Mouse (Mus musculus) left cerebral cortex, postnatal 36 days (tissue): Measurements from ENCODE around the gene Zfp276. TPM values are rescaled to one million over a fixed set of nuclear protein-coding genes. Genes with fewer than 3 reads are reported as not detected.
"Not testable (repeated sequence)": the region's sequence is repeated elsewhere in the genome, so short reads cannot be mapped to it uniquely, and the experiment has no call there.

Experiments used
- DNase-seq, 2 experiments: peaks; one replicate each; pipeline ENCODE4 v3.0.0; 2021 to 2022; ENCODE audit warnings: low spot score in 2 of 2, mixed read lengths in 1 of 2
- intact Hi-C: fragments of 180-260 bp; cut with DNase I; formaldehyde crosslinking; loops from one replicate; pipeline ENCODE4 v1.15.1; 2025
- total RNA-seq, 2 experiments: library from RNA; stranded (reverse); gene quantifications; 2 replicates each; pipeline ENCODE4 v1.2.3; 2021

Gene Zfp276
- total RNA-seq, 2 experiments from 2014 or later, result 19.2 to 24.8 TPM

DNA sequence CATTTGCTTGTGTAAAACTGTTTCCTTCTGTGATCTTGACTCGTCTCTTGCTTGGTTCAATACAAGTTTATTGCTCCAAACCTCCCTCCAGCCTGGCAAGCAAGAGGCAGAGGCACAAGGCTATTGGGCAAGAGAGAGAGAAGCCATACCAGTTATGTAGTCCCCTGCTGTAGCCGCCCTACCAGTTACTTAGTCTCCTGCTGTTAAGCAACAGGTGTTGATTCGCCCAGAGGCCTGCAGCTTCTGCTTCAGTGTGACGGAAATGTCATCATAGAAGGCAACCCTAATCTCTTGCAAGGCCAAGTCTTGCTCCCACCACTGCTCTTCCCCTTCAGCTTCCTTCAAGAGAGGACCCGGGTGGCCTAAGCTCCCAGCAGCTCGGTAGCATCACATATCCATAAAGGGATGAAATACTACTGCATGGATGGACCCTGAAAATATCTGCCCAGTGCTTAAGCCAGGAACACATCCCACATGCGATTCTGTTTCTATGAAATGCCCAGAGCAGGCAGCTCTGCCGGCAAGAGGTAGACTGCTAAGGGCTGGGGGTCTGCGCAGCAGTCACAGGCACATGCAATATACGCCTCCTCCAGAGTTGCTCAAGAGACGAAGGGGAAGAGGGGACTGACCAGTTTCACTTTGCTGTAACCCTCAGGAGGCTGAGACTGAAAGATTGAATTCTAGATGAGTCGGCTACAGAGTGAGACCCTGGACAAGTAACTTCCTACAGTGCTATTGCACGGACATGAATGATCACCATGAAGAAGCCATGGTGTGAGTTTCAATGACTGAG, 26.5 kb downstream of the Zfp276 start:
- intact Hi-C loops, result no loop called here
- no peak for DNase-seq

GRCm38 (mm10) chr8:123282994-123283393, 29.0 kb downstream of the Zfp276 start:
- intact Hi-C loops, DNase-seq: not testable (repeated sequence)

GRCm38 (mm10) chr8:123283991-123284390, 30.0 kb downstream of the Zfp276 start:
- no peak for DNase-seq
- intact Hi-C loops, result no loop called here

GRCm38 (mm10) chr8:123284493-123284892, 30.5 kb downstream of the Zfp276 start:
- intact Hi-C loops, result no loop called here
- no peak for DNase-seq

DNA sequence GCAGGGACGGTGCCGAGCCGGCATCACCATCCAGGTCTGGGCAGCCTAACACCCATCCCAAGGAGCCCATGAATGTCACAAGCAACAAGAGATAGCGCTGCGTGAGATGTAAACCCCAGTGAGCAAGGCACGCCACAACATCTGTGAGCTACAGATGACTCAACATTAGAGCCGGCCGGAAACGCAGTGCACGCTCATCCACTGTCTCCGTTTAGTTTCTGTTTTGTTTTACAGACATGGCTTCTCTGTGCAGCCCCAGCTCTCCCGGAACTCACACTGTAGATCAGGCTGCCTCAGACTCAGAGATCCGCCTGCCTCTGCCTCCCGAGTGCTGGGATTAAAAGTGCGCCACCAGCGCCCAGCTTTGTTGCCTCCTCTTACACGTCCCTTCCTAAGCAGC, 33.4 kb downstream of the Zfp276 start:
- no peak for DNase-seq
- intact Hi-C loops, result no loop called here

DNA sequence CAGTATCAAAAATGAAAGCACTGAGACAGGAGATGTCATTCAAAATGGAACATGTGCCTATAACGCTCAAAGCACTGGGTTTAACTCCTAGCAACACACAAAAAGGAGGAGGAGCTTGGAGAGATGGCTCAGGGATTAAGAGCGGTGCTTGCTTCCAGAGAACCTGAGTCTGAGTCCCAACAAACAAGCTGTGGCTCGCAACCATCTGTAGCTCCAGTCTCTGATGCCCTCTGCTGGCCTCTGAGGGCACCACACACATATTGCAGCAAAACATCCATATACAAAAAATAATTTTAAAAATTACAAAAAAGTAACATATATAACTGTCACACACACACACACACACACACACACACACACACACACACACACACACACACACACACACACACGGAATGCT, 36.2 kb downstream of the Zfp276 start:
- DNase-seq, result peak in 1 of 2 experiments; percentile 22
- intact Hi-C loops, result no loop called here

GRCm38 (mm10) chr8:123290679-123291078, 36.7 kb downstream of the Zfp276 start:
- no peak for DNase-seq
- intact Hi-C loops, result no loop called here

DNA sequence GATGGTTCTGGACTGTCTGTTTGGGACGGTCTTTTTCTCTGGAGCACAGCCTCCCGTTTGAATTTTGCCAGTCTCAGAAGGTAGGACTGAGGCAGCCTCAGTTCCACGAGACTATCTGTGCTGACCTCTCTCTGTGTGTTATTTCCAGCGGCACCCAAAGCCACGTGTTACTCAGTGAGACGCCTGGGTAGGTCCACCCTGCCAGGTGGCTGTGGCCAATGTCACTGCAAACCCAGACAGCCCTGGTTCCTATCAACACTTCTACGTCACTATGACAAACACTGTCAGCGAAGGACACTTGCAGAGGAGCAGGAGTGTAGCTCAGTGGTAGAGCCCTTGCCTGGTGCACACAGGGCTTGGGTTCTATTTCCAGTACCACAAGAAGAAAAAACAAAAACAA, 37.7 kb downstream of the Zfp276 start:
- no peak for DNase-seq
- intact Hi-C loops, result no loop called here

- DNase-seq, result no peak
- intact Hi-C loops, result no loop called here
These were observed 38.3 kb downstream of the Zfp276 start for GRCm38 (mm10) chr8:123292281-123292680.

GRCm38 (mm10) chr8:123292785-123293184, 38.8 kb downstream of the Zfp276 start:
- intact Hi-C loops, result no loop called here
- no peak for DNase-seq

DNA sequence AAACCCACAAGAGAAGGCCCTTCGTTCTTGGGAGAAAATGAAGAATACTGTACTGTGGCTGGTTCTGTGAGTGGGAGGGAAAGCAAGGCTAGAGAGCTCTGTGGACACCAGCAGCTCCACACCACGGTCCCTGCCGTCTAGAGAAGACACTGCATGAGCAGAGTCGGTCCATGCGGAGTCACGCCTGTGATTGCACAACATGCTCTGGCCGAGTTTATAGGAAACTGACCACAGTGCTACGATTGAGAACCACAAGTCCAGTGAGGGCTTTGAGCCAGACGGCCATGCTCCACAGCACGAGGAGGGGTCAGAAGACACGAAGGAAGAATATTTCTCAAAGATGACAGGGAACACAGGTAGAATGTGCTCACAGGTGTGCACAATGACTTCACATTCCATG, 44.3 kb downstream of the Zfp276 start:
- DNase-seq, result no peak
- intact Hi-C loops, result no loop called here

DNA sequence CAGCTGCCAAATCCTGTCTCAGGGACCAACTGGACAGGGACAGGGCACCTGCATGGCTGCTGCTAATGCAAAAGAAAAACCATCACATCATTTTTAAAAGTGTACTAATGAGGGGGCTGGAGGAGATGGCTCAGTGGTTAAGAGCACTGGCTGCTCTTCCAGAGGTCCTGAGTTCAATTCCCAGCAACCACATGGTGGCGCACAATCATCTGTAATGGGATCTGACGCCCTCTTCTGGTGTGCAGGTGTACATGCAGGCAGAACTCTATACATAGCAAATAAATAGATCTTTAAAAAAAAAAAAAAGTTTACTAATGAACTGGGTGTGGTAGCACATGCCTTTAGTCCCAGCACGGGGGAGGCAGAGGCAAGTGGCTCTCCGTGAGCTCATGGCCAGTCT, 54.7 kb downstream of the Zfp276 start:
- DNase-seq, result no peak
- intact Hi-C loops, result no loop called here

- intact Hi-C loops, result loop anchor here (2.0 kb wide), 1 partner anchor 35 kb away; no protein-coding TSS in a partner anchor
- DNase-seq, result no peak
These were observed 63.9 kb downstream of the Zfp276 start for GRCm38 (mm10) chr8:123317781-123318466.

GRCm38 (mm10) chr8:123318467-123318911, 64.5 kb downstream of the Zfp276 start, which contains the start of gene Fanca:
Fanca (minus strand) TSS chr8:123318576.
- intact Hi-C loops, result loop anchor here (2.0 kb wide), 1 partner anchor 34 kb away; no protein-coding TSS in a partner anchor
- DNase-seq, result peak; percentile 83 to 86

Other genes with a start within 250 kb of the Zfp276 start
- 100 to 1,000 TPM; 145 to 177 TPM for gene Ankrd11, start 211.9 kb upstream of the Zfp276 start, total RNA-seq
- gene Spg7, start 191.3 kb upstream of the Zfp276 start, total RNA-seq, result 10 to 100 TPM; 58.2 to 62.2 TPM
- gene Rpl13, start 151.8 kb upstream of the Zfp276 start, total RNA-seq, result 100 to 1,000 TPM; 350 to 427 TPM
- gene Cpne7, start 136.8 kb upstream of the Zfp276 start, total RNA-seq, result 10 to 100 TPM; 42.7 to 75.2 TPM
- not detected for gene Sult5a1, start 95.9 kb upstream of the Zfp276 start, total RNA-seq
- not detected for gene Dpep1, start 68.0 kb upstream of the Zfp276 start, total RNA-seq
- 100 to 1,000 TPM in 1 of 2 experiments, 10 to 100 TPM in 1; 95.8 to 113 TPM for gene Chmp1a, start 41.4 kb upstream of the Zfp276 start, total RNA-seq
- 1 to 10 TPM; 6.4 to 7.5 TPM for gene Spata33, start 41.4 kb upstream of the Zfp276 start, total RNA-seq
- 100 to 1,000 TPM in 1 of 2 experiments, 10 to 100 TPM in 1; 76.8 to 101 TPM for gene Cdk10, start 29.4 kb upstream of the Zfp276 start, total RNA-seq
- gene Spata2l, start 18.0 kb upstream of the Zfp276 start, total RNA-seq, result 10 to 100 TPM; 86.7 to 88.8 TPM
- 10 to 100 TPM; 56.1 to 67.6 TPM for gene Vps9d1, start 153 bp downstream of the Zfp276 start, total RNA-seq
- 1 to 10 TPM; 2.7 TPM for gene Fanca, start 64.4 kb downstream of the Zfp276 start, total RNA-seq
- 10 to 100 TPM; 14.8 to 18.2 TPM for gene Spire2, start 78.5 kb downstream of the Zfp276 start, total RNA-seq
- gene Tcf25, start 119.6 kb downstream of the Zfp276 start, total RNA-seq, result 100 to 1,000 TPM; 543 to 593 TPM
- gene Mc1r, start 152.9 kb downstream of the Zfp276 start, total RNA-seq, result under 1 TPM in 1 of 2 experiments, not detected in 1; 0.14 TPM
- gene Tubb3, start 157.2 kb downstream of the Zfp276 start, total RNA-seq, result 100 to 1,000 TPM; 399 to 458 TPM
- gene Def8, start 169.3 kb downstream of the Zfp276 start, total RNA-seq, result 10 to 100 TPM; 62.0 to 64.3 TPM
- 10 to 100 TPM; 29.5 to 40.5 TPM for gene Afg3l1, start 223.7 kb downstream of the Zfp276 start, total RNA-seq